Mouse (Mus musculus) Muller cell, postnatal 12 days (primary cell): ENCODE results near the gene Zbed5.
A peak's percentile ranks its signal among the peaks of the same experiment; 100 is the strongest.
"Not testable (repeated sequence)": the region's sequence is repeated elsewhere in the genome, so short reads cannot be mapped to it uniquely, and the experiment has no call there.

Source experiments
- DNase-seq: peaks from one replicate; pipeline ENCODE4 v3.0.0-alpha.2; 2015; ENCODE audit errors: inconsistent ontology term

Zbed5 gene

GRCm38 (mm10) chr5:129895198-129896088 is at the start of gene Zbed5:
Zbed5 (plus strand) TSS chr5:129895723.
- peak; percentile 95 for DNase-seq

- peak; percentile 92 for DNase-seq
These were observed 48.6 kb upstream of the Zbed5 start, which contains the start of gene Sumf2 for GRCm38 (mm10) chr5:129846752-129847557. Sumf2 (plus strand) TSS chr5:129846986.

DNA sequence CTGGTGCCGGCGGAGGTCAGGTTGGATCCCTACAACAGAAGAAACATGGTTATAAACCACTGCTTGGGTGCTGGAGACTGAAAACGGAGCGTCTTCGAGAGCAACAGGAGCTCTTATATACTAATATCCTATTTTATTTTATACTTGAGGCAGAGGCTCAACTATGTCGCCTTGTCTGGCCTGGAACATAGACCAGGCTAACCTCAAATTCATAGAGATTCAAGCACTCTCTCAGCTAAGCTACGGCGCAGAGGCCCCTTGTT is 48.0 kb upstream of the Zbed5 start:
- DNase-seq = no peak

DNA sequence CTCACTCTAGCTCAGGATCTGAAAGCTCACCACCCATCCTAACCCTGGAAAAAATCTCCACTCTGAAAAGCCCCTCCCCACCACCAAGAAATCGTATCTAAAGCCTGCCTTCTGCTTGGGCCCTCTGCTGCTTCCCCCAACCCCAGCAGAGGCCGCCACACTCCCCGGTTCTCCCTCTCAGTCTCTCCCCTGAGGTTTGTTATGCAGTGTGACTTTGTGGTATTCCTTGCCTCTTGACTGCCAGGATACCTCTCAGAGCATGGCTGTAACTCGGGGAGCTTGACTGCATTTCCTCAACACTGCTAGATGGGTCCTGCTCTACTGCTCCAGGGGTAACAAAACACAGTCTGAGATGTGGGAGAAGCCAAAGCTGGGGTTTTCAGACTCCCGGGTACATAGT is 40.4 kb upstream of the Zbed5 start:
- DNase-seq = peak; percentile 22

GRCm38 (mm10) chr5:129856414-129856813 is 39.1 kb upstream of the Zbed5 start:
- DNase-seq = no peak

GRCm38 (mm10) chr5:129862325-129862724 is 33.2 kb upstream of the Zbed5 start:
- DNase-seq = no peak

DNA sequence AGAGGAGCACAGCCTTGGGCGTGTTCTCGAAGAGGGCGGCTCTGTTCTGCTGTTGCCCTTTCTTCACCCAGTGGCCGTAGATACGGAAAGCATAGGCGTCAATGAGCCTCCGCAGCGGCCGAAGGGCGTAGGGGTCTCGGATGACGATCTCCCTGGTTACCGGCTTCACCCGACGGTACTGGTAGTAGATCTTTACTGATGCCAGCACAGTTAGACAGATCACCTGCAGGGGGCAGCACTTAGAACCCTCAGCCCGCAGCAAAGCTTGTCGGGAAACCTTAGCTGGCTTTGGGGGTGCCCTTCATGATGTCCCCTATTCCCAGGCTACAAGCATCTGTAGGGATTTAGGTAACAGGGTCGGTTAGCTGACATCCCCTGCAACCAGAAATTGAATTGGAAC is 31.1 kb upstream of the Zbed5 start:
- no peak for DNase-seq

DNA sequence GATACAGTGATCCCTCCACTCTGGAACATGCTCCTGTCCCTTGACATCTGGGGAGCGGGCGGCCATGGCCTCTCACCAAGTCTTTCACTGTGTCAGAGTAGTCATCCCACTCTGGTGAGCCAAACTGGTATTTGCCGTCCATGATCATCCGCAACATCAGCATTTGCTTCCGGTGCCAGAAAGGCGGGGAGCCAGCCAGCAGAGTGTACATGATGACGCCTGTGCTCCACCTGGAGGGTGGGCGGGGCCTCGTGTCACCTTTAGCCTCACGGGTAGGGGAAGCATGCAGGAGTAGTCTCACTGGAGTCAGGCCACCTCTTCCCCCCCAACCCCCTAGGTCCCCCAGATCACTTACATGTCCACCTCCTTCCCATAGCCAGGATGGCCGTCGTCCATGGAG is 29.7 kb upstream of the Zbed5 start:
- DNase-seq = no peak

DNA sequence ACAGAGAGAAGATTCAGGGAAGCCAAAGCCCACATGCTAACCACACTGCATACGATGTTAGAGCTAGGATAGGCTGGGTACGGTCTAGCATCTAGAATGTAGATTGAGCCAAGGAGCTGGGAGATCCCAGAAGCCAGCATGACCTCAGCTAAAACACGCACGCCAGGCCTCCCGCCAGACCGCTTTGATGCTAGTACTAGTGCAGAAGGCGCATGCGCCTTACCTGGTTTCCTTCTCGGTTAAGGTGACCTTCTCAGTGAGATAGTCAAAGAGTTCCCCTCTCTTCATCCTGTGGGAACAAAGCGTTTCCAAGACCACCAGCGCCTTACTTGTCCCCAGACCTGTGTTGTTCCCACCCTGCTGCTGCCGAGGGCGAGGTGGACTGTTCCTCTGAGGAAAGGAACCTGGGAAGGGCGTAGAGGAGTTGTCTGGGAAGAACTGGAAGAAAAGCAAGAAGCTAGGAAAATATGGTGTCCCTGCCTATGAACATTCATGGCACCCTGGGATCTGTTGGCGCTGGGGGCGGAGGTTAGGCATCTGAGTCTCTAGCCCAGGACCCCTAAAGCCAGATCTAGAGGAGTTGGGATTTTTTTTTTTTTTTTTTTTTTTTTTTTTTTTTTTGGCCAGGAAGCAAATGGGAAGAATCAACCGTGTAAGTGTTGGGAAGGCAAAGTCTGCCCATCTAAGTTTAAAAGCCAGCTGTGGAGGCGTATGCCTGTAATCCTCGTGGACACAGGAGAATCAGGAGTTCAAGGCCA is 26.1 kb upstream of the Zbed5 start:
- no peak for DNase-seq

- no peak for DNase-seq
These were observed 24.3 kb upstream of the Zbed5 start for GRCm38 (mm10) chr5:129871238-129871637.

GRCm38 (mm10) chr5:129873942-129874341 is 21.6 kb upstream of the Zbed5 start:
- no peak for DNase-seq

DNA sequence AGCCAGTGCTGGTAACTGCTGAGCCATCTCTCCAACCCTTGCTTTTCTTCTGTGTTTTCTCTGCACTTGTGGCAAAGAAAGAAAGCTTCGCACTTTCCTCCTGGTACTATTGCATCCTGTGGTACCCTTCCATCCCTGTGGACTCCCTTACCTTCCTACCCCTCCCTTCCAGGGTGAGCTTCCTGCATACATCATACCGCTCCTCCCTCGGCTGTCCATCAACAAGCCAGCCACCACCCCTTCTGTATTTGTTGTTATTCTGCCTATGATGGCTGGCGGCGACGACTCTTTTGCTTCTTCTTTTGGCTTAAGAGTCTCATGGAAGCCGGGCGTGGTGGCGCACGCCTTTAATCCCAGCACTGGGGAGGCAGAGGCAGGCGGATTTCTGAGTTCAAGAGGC is 20.4 kb upstream of the Zbed5 start:
- DNase-seq = no peak

GRCm38 (mm10) chr5:129877731-129878455 is 17.6 kb upstream of the Zbed5 start:
- no peak for DNase-seq

DNA sequence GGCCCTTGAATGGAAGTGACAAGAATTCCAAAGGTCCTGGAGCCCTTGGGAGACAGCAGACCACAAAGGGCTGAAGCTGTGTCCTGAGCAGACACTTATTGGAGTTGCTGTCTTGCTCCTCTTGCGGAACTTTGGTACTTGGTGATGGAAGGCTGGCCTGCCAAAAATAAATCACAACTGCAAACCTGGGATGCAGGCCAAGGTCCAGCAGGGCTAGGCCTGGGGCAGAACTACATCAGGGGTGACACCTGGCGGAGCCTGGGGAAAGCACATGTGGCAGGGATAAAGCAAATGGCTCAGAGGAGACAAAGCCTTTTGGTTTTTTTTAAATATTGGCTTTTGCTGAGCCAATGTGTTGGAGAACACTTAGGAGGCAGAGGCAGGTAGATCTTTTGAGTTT is 16.6 kb upstream of the Zbed5 start:
- DNase-seq = peak; percentile 54

DNA sequence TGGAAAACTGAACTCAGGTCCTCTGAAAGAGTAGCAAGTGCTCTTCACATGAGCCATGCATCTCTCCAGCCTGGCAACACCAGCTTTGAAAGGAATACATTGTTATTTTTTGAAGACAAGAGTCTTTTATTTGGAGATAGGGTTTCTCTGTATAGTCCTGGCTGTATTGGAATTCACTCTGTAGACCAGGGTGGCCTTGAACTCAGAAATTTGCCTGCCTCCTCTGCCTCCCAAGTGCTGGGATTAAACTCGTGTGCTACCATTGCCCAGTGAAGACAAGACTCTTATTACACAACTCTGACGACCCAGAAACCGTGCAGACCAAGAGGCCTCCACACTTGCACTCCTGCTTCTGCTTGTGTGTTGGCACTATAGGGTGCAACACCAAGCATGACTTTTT is 15.6 kb upstream of the Zbed5 start:
- DNase-seq = no peak

DNA sequence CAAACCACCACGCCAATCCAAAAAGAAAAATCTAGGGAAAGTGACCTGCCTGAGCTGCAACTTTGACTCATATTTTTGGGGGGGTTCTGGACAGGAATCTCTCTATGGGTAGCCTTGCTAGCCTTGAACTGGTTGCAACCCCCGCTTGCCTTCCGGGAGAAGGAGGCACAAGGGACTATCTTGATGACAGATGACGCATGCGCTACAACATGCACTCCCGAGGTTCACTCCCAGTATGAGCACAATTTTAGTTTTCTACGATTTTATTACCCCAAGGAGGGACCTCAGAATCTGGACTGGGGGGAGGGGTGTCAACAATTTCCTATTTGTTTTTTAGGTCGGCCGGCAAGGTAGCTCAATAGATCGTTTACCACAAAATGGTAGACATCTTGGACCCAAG is 9.3 kb upstream of the Zbed5 start:
- DNase-seq = no peak

DNA sequence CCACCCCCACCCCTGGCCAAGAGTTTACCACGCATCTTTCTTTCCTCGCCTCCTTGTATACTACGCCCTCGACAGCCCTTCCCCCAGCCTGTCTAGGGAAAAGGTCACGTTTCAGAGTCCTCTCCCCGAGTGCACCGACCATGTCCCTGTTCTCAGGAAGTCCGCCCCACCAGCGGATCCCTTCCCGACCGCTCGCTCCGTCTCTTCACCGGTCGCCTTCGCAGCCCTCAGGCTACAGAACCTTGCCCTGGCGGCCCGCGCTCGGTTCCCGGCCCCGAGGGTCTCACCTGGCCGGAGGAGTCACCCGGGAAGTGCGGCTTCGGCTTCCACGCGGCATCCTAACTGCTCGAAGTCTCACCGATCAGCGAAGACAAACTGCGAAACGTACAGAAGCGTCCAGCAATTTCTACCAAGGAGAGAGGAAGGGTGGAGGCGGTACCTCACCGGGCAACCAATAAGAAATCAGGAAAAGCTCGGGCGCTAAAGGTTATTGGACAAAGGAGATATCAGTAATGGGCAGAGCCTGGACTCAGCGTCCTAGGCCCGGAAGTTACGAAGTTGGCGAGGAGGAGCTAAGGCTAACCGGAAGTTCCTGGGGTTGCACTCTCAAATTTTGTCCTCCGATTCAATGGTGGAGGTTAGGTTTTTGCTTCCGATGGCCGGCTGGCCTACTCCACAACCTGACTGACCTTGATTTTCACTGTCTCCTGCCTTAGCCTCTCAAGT is 8.4 kb upstream of the Zbed5 start, which contains the start of gene Chchd2:
Chchd2 (minus strand) TSS at position 560 of the 726 bp plus-strand sequence.
- peak; percentile 96 for DNase-seq

DNA sequence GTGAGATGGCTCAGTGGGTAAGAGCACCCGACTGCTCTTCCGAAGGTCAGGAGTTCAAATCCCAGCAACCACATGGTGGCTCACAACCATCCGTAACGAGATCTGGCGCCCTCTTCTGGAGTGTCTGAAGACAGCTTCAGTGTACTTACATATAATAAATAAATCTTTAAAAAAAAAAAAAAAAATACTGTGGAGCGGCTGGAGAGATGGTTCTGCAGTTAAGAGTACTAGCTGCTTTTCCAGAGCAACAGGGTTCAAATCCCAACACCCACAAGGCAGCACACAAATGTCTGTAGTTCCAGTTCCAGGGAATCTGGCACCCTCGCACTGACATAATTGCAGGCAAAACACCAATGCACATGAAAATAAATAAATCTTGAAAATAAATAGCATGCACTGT is 5.1 kb upstream of the Zbed5 start:
- DNase-seq = not testable (repeated sequence)

- no peak for DNase-seq
These were observed 2.9 kb downstream of the Zbed5 start, which contains the start of gene Phkg1 for GRCm38 (mm10) chr5:129898449-129898848. Phkg1 (minus strand) TSS chr5:129898549.

DNA sequence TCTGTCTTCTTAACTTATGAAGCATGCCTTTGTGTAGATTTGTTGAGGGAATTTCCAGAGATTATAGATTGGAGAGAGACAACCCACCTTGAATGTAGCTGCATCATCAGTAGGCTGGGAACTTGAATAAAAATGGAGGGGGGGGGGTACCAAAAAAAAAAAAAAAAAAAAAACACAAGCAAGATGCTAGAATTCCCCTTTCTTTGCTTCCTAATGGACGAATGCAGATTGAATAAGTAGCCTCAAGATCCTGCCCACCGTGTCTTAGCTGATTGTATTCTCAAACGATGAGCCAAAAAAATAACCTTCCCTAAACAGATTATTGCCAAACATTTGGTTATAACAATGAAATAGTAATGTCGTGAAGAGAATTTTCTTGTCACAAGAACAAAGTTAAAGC is 12.3 kb downstream of the Zbed5 start:
- no peak for DNase-seq
